Mouse (Mus musculus) layer of hippocampus, adult 9-11 months (tissue): ENCODE data around the gene H2-M3.
"Not testable (repeated sequence)": the region's sequence is repeated elsewhere in the genome, so short reads cannot be mapped to it uniquely, and the experiment has no call there.

ENCODE experiments used
- DNase-seq: peaks from one replicate; pipeline ENCODE4 v3.0.0; 2022

Gene H2-M3

GRCm38 (mm10) chr17:37270058-37270701 lies at the start of gene H2-M3:
H2-M3 (plus strand) TSS chr17:37270220.
- DNase-seq: peak; percentile 91

GRCm38 (mm10) chr17:37221879-37222278 lies 48.1 kb upstream of the H2-M3 start:
- DNase-seq: no peak

GRCm38 (mm10) chr17:37237230-37237629 lies 32.8 kb upstream of the H2-M3 start, which contains the start of gene Olfr97:
Olfr97 (minus strand) TSS chr17:37237330.
- not testable (repeated sequence) for DNase-seq

GRCm38 (mm10) chr17:37242198-37242597 lies 27.8 kb upstream of the H2-M3 start:
- DNase-seq: no peak

GRCm38 (mm10) chr17:37246715-37247114 lies 23.3 kb upstream of the H2-M3 start:
- DNase-seq: peak; percentile 48

GRCm38 (mm10) chr17:37249460-37249859 lies 20.6 kb upstream of the H2-M3 start:
- DNase-seq: no peak

GRCm38 (mm10) chr17:37250544-37250943 lies 19.5 kb upstream of the H2-M3 start:
- peak; percentile 4 for DNase-seq

GRCm38 (mm10) chr17:37263626-37264025 lies 6.4 kb upstream of the H2-M3 start, which contains the start of gene Olfr98:
Olfr98 (minus strand) TSS chr17:37263749.
- DNase-seq: no peak

- peak; percentile 20 for DNase-seq
These were observed 677 bp downstream of the H2-M3 start for GRCm38 (mm10) chr17:37270702-37271092.

- DNase-seq: no peak
These were observed 5.7 kb downstream of the H2-M3 start for GRCm38 (mm10) chr17:37275626-37276248.

- no peak for DNase-seq
These were observed 6.6 kb downstream of the H2-M3 start for GRCm38 (mm10) chr17:37276573-37276972.

- no peak for DNase-seq
These were observed 10.3 kb downstream of the H2-M3 start for GRCm38 (mm10) chr17:37280331-37280730.

GRCm38 (mm10) chr17:37283360-37283759 lies 13.3 kb downstream of the H2-M3 start, which contains the start of gene Olfr99:
Olfr99 (minus strand) TSS chr17:37283460.
- no peak for DNase-seq

- no peak for DNase-seq
These were observed 34.2 kb downstream of the H2-M3 start, which contains the start of gene Olfr101 for GRCm38 (mm10) chr17:37304213-37304612. Olfr101 (minus strand) TSS chr17:37304313.

- no peak for DNase-seq
These were observed 38.5 kb downstream of the H2-M3 start for GRCm38 (mm10) chr17:37308483-37308882.

GRCm38 (mm10) chr17:37310146-37310699 lies 40.2 kb downstream of the H2-M3 start:
- no peak for DNase-seq

GRCm38 (mm10) chr17:37316954-37317353 lies 46.9 kb downstream of the H2-M3 start, which contains the start of gene Olfr102:
Olfr102 (minus strand) TSS chr17:37317054.
- DNase-seq: no peak
